Mouse (Mus musculus): ENCODE results near the gene Cxcr4. TPM values are rescaled to one million over a fixed set of nuclear protein-coding genes. Genes with fewer than 3 reads are reported as not detected.
A peak's percentile ranks its signal among the peaks of the same experiment; 100 is the strongest.

The Cxcr4 gene
- total and polyA plus RNA-seq, 2 experiments from 2014 or later = 1.0 to 15.7 TPM

- H3K4me2 ChIP-seq (ENCODE audit: low read depth, low read length) = no peak overlapping the region
- no peaks in the 10 kb centered on the region for H3K4me1 ChIP-seq (ENCODE audit: control insufficient read depth, insufficient read depth)
- H3K4me3 ChIP-seq (ENCODE audit: low read depth, low read length) = no peak overlapping the region
- H3K9me3 ChIP-seq (replicated peaks; ENCODE audit: control insufficient read depth, low read length) = 0 out of 2 replicates have a peak, but pooled peaks cover 4% of the 10 kb centered on the region
- TF ChIP-seq CTCF (IDR thresholded peaks at IDR 0.05; ENCODE audit: low read depth) = no peak
- no peak for TF ChIP-seq EP300 (IDR thresholded peaks at IDR 0.05; ENCODE audit: low read depth)
- no peaks in the 10 kb centered on the region for H3K36me3 ChIP-seq (replicated peaks; ENCODE audit: control insufficient read depth, insufficient read depth, low read length)
- H3K27me3 ChIP-seq (ENCODE audit: control insufficient read depth, insufficient read depth, low read length) = no peaks in the 10 kb centered on the region
- no peak overlapping the region for H3K9ac ChIP-seq (replicated peaks; ENCODE audit: low read depth, low read length)
- 58% methylated on average over 2 of the region's 2 CpGs for WGBS
- no peak for ATAC-seq (ENCODE audit: insufficient read depth, low read depth)
- H3K27ac ChIP-seq (ENCODE audit: low read depth) = no peak overlapping the region
- DNase-seq (ENCODE audit: low spot score) = no peak
Observed at GRCm38 (mm10) chr1:128578454-128578853, 13.6 kb downstream of the Cxcr4 start.

GRCm38 (mm10) chr1:128575096-128575495 lies 17.0 kb downstream of the Cxcr4 start:
- H3K4me1 ChIP-seq (ENCODE audit: control insufficient read depth, insufficient read depth) = no peaks in the 10 kb centered on the region; the same call in 1 of the 2 replicates
- no peak overlapping the region for H3K9ac ChIP-seq (replicated peaks; ENCODE audit: low read depth, low read length)
- no peak overlapping the region for H3K4me2 ChIP-seq (ENCODE audit: low read depth, low read length)
- no peaks in the 10 kb centered on the region for H3K36me3 ChIP-seq (replicated peaks; ENCODE audit: control insufficient read depth, insufficient read depth, low read length)
- no peaks in the 10 kb centered on the region for H3K9me3 ChIP-seq (replicated peaks; ENCODE audit: control insufficient read depth, low read length)
- no peak for DNase-seq (ENCODE audit: low spot score)
- no peak overlapping the region for H3K27ac ChIP-seq (ENCODE audit: low read depth)
- no peak for TF ChIP-seq EP300 (IDR thresholded peaks at IDR 0.05; ENCODE audit: low read depth)
- TF ChIP-seq CTCF (IDR thresholded peaks at IDR 0.05; ENCODE audit: low read depth) = no peak
- WGBS = 55% methylated on average over 4 of the region's 4 CpGs
- ATAC-seq (ENCODE audit: insufficient read depth, low read depth) = no peak
- H3K4me3 ChIP-seq (ENCODE audit: low read depth, low read length) = no peak overlapping the region
- no peaks in the 10 kb centered on the region for H3K27me3 ChIP-seq (ENCODE audit: control insufficient read depth, insufficient read depth, low read length)

GRCm38 (mm10) chr1:128571033-128571432 lies 21.1 kb downstream of the Cxcr4 start:
- no peak overlapping the region for H3K9ac ChIP-seq (replicated peaks; ENCODE audit: low read depth, low read length)
- H3K4me2 ChIP-seq (ENCODE audit: low read depth, low read length) = no peak overlapping the region
- no peaks in the 10 kb centered on the region for H3K27me3 ChIP-seq (ENCODE audit: control insufficient read depth, insufficient read depth, low read length)
- H3K9me3 ChIP-seq (replicated peaks; ENCODE audit: control insufficient read depth, low read length) = no peaks in the 10 kb centered on the region
- no peak overlapping the region for H3K4me3 ChIP-seq (ENCODE audit: low read depth, low read length)
- WGBS = 20% methylated on average over 3 of the region's 3 CpGs
- ATAC-seq (ENCODE audit: insufficient read depth, low read depth) (peak; percentile 85), DNase-seq (ENCODE audit: low spot score) (peak; percentile 49)
- H3K36me3 ChIP-seq (replicated peaks; ENCODE audit: control insufficient read depth, insufficient read depth, low read length) = no peaks in the 10 kb centered on the region
- TF ChIP-seq CTCF (IDR thresholded peaks at IDR 0.05; ENCODE audit: low read depth) (no peak), EP300 (IDR thresholded peaks at IDR 0.05; ENCODE audit: low read depth) (no peak)
- H3K27ac ChIP-seq (ENCODE audit: low read depth) = no peak overlapping the region
- no peaks in the 10 kb centered on the region; the same call in 1 of the 2 replicates for H3K4me1 ChIP-seq (ENCODE audit: control insufficient read depth, insufficient read depth)

- no peaks in the 10 kb centered on the region for H3K9me3 ChIP-seq (replicated peaks; ENCODE audit: control insufficient read depth, low read length)
- H3K27me3 ChIP-seq (ENCODE audit: control insufficient read depth, insufficient read depth, low read length) = no peaks in the 10 kb centered on the region
- no peak overlapping the region for H3K9ac ChIP-seq (replicated peaks; ENCODE audit: low read depth, low read length)
- TF ChIP-seq EP300 (IDR thresholded peaks at IDR 0.05; ENCODE audit: low read depth) (no peak), CTCF (IDR thresholded peaks at IDR 0.05; ENCODE audit: low read depth) (no peak)
- no peaks in the 10 kb centered on the region for H3K36me3 ChIP-seq (replicated peaks; ENCODE audit: control insufficient read depth, insufficient read depth, low read length)
- ATAC-seq (ENCODE audit: insufficient read depth, low read depth) = no peak
- H3K4me3 ChIP-seq (ENCODE audit: low read depth, low read length) = no peak overlapping the region
- no peak for DNase-seq (ENCODE audit: low spot score)
- H3K4me2 ChIP-seq (ENCODE audit: low read depth, low read length) = no peak overlapping the region
- H3K4me1 ChIP-seq (ENCODE audit: control insufficient read depth, insufficient read depth) = no peaks in the 10 kb centered on the region; the same call in 1 of the 2 replicates
- 76% methylated on average over 17 of the region's 17 CpGs for whole genome bisulfite sequencing
- H3K27ac ChIP-seq (ENCODE audit: low read depth) = no peak overlapping the region
Observed at GRCm38 (mm10) chr1:128569992-128570648, 22.0 kb downstream of the Cxcr4 start.

- Histone ChIP-seq H3K4me1 (ENCODE audit: control insufficient read depth, insufficient read depth) (no peaks in the 10 kb centered on the region; the same call in 1 of the 2 replicates), H3K36me3 (replicated peaks; ENCODE audit: control insufficient read depth, insufficient read depth, low read length) (no peaks in the 10 kb centered on the region), H3K4me3 (ENCODE audit: low read depth, low read length) (no peak overlapping the region), H3K4me2 (ENCODE audit: low read depth, low read length) (no peak overlapping the region), H3K9ac (replicated peaks; ENCODE audit: low read depth, low read length) (no peak overlapping the region), H3K27me3 (ENCODE audit: control insufficient read depth, insufficient read depth, low read length) (no peaks in the 10 kb centered on the region), H3K9me3 (replicated peaks; ENCODE audit: control insufficient read depth, low read length) (no peaks in the 10 kb centered on the region), H3K27ac (ENCODE audit: low read depth) (no peak overlapping the region)
- WGBS = 85% methylated on average over 12 of the region's 12 CpGs
- TF ChIP-seq CTCF (IDR thresholded peaks at IDR 0.05; ENCODE audit: low read depth) (no peak), EP300 (IDR thresholded peaks at IDR 0.05; ENCODE audit: low read depth) (no peak)
- no peak for DNase-seq (ENCODE audit: low spot score)
- ATAC-seq (ENCODE audit: insufficient read depth, low read depth) = no peak
Observed at GRCm38 (mm10) chr1:128567224-128568197, 24.6 kb downstream of the Cxcr4 start.

Data from heart, postnatal 0 days (tissue).